Mouse (Mus musculus) thymus, adult 2 months (tissue): ENCODE results near the gene Gm49336.

Experiments
- CTCF ChIP-seq: fragments of 200-500 bp; IDR thresholded peaks from 2 replicates; pipeline ENCODE4 v1.5.1; 2012; ENCODE audit warnings: mild to moderate bottlenecking, control low read depth, low read length, moderate library complexity, borderline replicate concordance; ENCODE audit not compliant: control insufficient read depth, poor library complexity, insufficient read depth; ENCODE audit errors: extremely low read depth
- POLR2A ChIP-seq: fragments of 200-500 bp; IDR thresholded peaks from 2 replicates; pipeline ENCODE4 v1.6.1; 2012; ENCODE audit warnings: mild to moderate bottlenecking, low read length, control low read depth, moderate library complexity; ENCODE audit not compliant: control insufficient read depth, poor library complexity, insufficient read depth; ENCODE audit errors: extremely low read depth

DNA sequence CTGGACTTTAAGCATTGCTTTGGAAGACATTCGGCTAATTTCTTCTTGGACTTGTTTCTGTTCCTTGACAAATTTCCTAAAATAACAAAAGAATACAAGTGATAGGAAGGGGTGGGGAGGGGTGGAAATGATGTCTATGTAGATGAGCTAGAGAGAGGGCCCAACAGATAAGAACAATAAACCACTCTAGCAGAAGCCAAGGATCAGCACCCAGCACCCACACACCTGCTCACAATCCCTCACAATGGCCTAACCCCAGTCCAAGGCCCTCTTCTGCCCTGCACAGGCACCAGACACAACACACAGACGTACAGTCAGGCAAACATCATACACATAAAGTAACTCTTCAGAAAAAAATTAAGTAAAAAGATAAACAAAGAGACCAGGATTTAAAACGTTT, 12.8 kb downstream of the Gm49336 start:
- TF ChIP-seq CTCF (no peak), POLR2A (no peak)
